Mouse (Mus musculus): Measurements from ENCODE around the gene Sptan1.

- TF ChIP-seq CTCF (conservative IDR thresholded peaks at IDR 0.05 in 1 of 2, IDR thresholded peaks at IDR 0.05 in 1 of 2; ENCODE audit: low read depth in 2 of 2, low read length in 2 of 2) = no peak
- TF ChIP-seq POLR2A (IDR thresholded peaks at IDR 0.05; ENCODE audit: low read depth, low read length) = no peak
- no peak for TF ChIP-seq USF2 (conservative IDR thresholded peaks at IDR 0.05; ENCODE audit: low read depth, low read length)
- no peak for TF ChIP-seq MAFK (IDR thresholded peaks at IDR 0.05; ENCODE audit: insufficient replicate concordance, low read length)
- no peak for TF ChIP-seq TCF12 (IDR thresholded peaks at IDR 0.05; ENCODE audit: low read depth, low read length)
- TF ChIP-seq SIN3A (IDR thresholded peaks at IDR 0.05; ENCODE audit: low read length) = no peak
- no peak for TF ChIP-seq ZMIZ1 (IDR thresholded peaks at IDR 0.05; ENCODE audit: low read depth, low read length)
- TF ChIP-seq EP300 (IDR thresholded peaks at IDR 0.05; ENCODE audit: low read length) = no peak
- no peak for TF ChIP-seq MYC (IDR thresholded peaks at IDR 0.05; ENCODE audit: low read depth, low read length)
Measured at GRCm38 (mm10) chr2:29961246-29961645, 4.1 kb upstream of the Sptan1 start.
